Mouse (Mus musculus) heart, adult 2 months (tissue): Measurements from ENCODE around the gene Slc5a4a. TPM values are rescaled to one million over a fixed set of nuclear protein-coding genes. Genes with fewer than 3 reads are reported as not detected.

ENCODE experiments used
- DNase-seq, 2 experiments: peaks; one replicate each; pipeline ENCODE4 v3.0.0; 2021
- H3K27ac ChIP-seq: fragments of 200-600 bp; 2 replicates; pipeline ENCODE4 v1.8.1; 2022
- H3K27me3 ChIP-seq: fragments of 200-500 bp; 2 replicates; pipeline ENCODE4 v1.6.1; 2012; ENCODE audit warnings: mild to moderate bottlenecking, low read length, inconsistent platforms, mixed read lengths; ENCODE audit not compliant: control insufficient read depth, insufficient read depth
- H3K36me3 ChIP-seq: fragments of 200-500 bp; 2 replicates; pipeline ENCODE4 v1.6.1; 2012; ENCODE audit warnings: low read length, inconsistent platforms; ENCODE audit not compliant: control insufficient read depth, insufficient read depth
- H3K4me1 ChIP-seq: fragments of 200-500 bp; 2 replicates; pipeline ENCODE4 v1.6.1; 2011; ENCODE audit warnings: low read length; ENCODE audit not compliant: control insufficient read depth, insufficient read depth
- H3K4me3 ChIP-seq: fragments of 200-600 bp; 2 replicates; pipeline ENCODE4 v1.8.1; 2022
- H3K79me2 ChIP-seq: fragments of 200-500 bp; replicated peaks from 2 replicates; pipeline ENCODE4 v1.6.1; 2012; ENCODE audit warnings: mild to moderate bottlenecking, inconsistent platforms, low read length, moderate library complexity, mixed read lengths; ENCODE audit not compliant: control insufficient read depth, insufficient read depth
- H3K9ac ChIP-seq: fragments of 200-500 bp; 2 replicates; pipeline ENCODE4 v1.6.1; 2012; ENCODE audit warnings: low read depth, mild to moderate bottlenecking, control low read depth, inconsistent platforms, low read length, mixed read lengths
- CTCF ChIP-seq: fragments of 200-600 bp; IDR thresholded peaks from 2 replicates; pipeline ENCODE4 v1.8.1; 2022; ENCODE audit warnings: antibody characterized with exemption, mild to moderate bottlenecking, moderate library complexity
- EP300 ChIP-seq: fragments of 200-500 bp; IDR thresholded peaks from 2 replicates; pipeline ENCODE4 v1.6.1; 2011; ENCODE audit warnings: low read depth, low read length, control low read depth; ENCODE audit not compliant: insufficient read depth
- POLR2A ChIP-seq: fragments of 200-500 bp; IDR thresholded peaks from 2 replicates; pipeline ENCODE4 v1.6.1; 2011; ENCODE audit warnings: mild to moderate bottlenecking, low read depth, low read length, control low read depth; ENCODE audit not compliant: insufficient read depth
- WGBS: fragments of 180-500 bp; shearing (Covaris S2); methylation state at CpG from one replicate; pipeline ENCODE4 v1.1.7; 2018; 5-methylcytosine and 5-hydroxymethylcytosine counted together
- intact Hi-C: fragments of 180-260 bp; cut with DNase I; formaldehyde crosslinking; loops from one replicate; pipeline ENCODE4 v1.15.1; 2025
- polyA plus RNA-seq: library from polyadenylated mRNA; depleted of rRNA; stranded (reverse); fragments of >200 nt; gene quantifications from 2 replicates; pipeline ENCODE4 v1.2.3, GENCODE M21; 2012
- total RNA-seq, 2 experiments: library from RNA; stranded (reverse); gene quantifications; 2 replicates each; pipeline ENCODE4 v1.2.3; 2021

Gene Slc5a4a
- total and polyA plus RNA-seq, 3 experiments, result not detected

DNA sequence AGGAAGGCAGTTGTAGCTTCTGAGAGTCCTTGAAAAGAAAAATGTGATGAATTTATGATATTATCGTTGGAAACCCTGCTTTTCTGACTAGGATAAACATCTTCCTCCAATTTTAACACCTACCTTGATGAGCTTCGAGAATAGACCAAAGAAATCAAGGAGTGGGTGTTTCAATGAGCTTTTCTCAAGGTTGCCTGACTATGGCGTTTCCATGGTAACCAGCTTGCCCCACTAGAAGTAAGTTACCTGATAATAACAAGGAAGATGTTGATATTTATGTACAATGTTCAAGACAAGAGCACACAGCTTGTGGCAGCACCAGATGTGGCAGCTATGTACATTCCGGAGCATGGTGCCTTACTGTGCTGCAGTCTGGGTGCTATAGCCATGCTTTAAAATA lies 14.7 kb upstream of the Slc5a4a start:
- Histone ChIP-seq H3K9ac (no peak overlapping the region), H3K27me3 (no peaks in the 10 kb centered on the region), H3K4me1 (no peaks in the 10 kb centered on the region), H3K79me2 (no peaks in the 10 kb centered on the region), H3K4me3 (no peak overlapping the region), H3K36me3 (no peaks in the 10 kb centered on the region), H3K27ac (no peak overlapping the region)
- 61% methylated on average over 4 of the region's 4 CpGs for WGBS
- intact Hi-C loops, result no loop called here
- TF ChIP-seq CTCF (no peak), POLR2A (no peak), EP300 (no peak)
- DNase-seq, result no peak

GRCm38 (mm10) chr10:76136318-76136717 lies 10.9 kb upstream of the Slc5a4a start:
- DNase-seq, result no peak
- Histone ChIP-seq H3K4me1 (no peaks in the 10 kb centered on the region), H3K79me2 (no peaks in the 10 kb centered on the region), H3K9ac (no peak overlapping the region), H3K4me3 (no peak overlapping the region), H3K27ac (no peak overlapping the region), H3K27me3 (no peaks in the 10 kb centered on the region), H3K36me3 (no peaks in the 10 kb centered on the region)
- TF ChIP-seq EP300, result no peak
- no peak for TF ChIP-seq CTCF
- no peak for TF ChIP-seq POLR2A
- intact Hi-C loops, result no loop called here
- WGBS, result 78% methylated on average over 2 of the region's 2 CpGs

- no peak overlapping the region for H3K27ac ChIP-seq
- TF ChIP-seq POLR2A (no peak), EP300 (no peak), CTCF (no peak)
- no peak overlapping the region for H3K9ac ChIP-seq
- no peak for DNase-seq
- H3K27me3 ChIP-seq, result no peaks in the 10 kb centered on the region
- 61% methylated on average over 8 of the region's 8 CpGs for WGBS
- no peaks in the 10 kb centered on the region for H3K79me2 ChIP-seq
- H3K36me3 ChIP-seq, result no peaks in the 10 kb centered on the region
- H3K4me3 ChIP-seq, result no peak overlapping the region
- H3K4me1 ChIP-seq, result no peaks in the 10 kb centered on the region
- intact Hi-C loops, result no loop called here
Measured at GRCm38 (mm10) chr10:76146846-76147245, 405 bp upstream of the Slc5a4a start.

DNA sequence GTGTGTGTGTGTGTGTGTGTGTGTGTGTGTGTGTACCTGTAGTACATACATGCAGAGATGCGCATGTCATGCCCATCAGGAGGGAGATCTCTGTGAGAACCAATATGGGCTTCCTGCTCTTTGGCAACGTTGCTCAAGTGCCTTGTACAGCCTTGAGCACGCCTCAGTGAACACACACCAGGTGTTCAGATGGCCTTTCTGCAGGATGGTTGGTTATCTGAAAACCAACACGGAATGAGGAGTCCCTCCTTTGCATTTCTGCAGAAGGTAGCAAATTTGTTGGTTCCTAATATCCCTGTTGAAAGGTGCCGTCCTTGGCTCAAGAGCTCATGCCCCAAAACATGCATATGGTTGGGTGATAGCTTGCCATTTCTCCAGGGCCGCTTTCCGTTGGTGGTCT lies 8.7 kb downstream of the Slc5a4a start:
- Histone ChIP-seq H3K79me2 (no peaks in the 10 kb centered on the region), H3K36me3 (no peaks in the 10 kb centered on the region), H3K27ac (no peak overlapping the region), H3K4me1 (no peaks in the 10 kb centered on the region), H3K27me3 (no peaks in the 10 kb centered on the region), H3K4me3 (no peak overlapping the region), H3K9ac (no peak overlapping the region)
- no peak for DNase-seq
- intact Hi-C loops, result no loop called here
- TF ChIP-seq EP300, result no peak
- TF ChIP-seq CTCF, result no peak
- 77% methylated on average over 7 of the region's 7 CpGs for WGBS

DNA sequence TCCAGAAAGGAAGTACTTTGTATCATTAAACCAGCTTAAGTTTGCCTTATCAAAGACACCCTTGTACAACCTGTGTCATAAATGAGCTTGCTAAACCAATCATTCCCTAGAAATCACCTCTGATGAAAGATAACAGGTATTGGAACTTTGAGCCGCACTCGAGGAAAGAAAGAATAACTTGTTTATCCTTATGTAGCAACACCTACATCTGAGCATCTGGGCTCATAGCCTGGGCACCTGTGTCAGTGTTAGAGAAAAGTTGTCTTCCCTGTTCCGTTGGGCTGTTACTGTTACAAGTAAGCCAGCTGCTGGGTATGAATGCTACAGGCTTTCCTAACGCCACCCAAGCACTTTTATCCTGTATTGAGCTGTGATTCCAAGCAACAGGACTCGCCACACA lies 10.3 kb downstream of the Slc5a4a start:
- Histone ChIP-seq H3K79me2 (no peaks in the 10 kb centered on the region), H3K4me3 (no peak overlapping the region), H3K4me1 (no peaks in the 10 kb centered on the region), H3K36me3 (no peaks in the 10 kb centered on the region), H3K27me3 (no peaks in the 10 kb centered on the region), H3K27ac (no peak overlapping the region), H3K9ac (no peak overlapping the region)
- TF ChIP-seq POLR2A (no peak), EP300 (no peak), CTCF (no peak)
- intact Hi-C loops, result no loop called here
- 73% methylated on average over 5 of the region's 5 CpGs for WGBS
- DNase-seq, result no peak

GRCm38 (mm10) chr10:76158009-76158408 lies 10.8 kb downstream of the Slc5a4a start:
- DNase-seq, result no peak
- intact Hi-C loops, result no loop called here
- Histone ChIP-seq H3K9ac (no peak overlapping the region), H3K4me3 (no peak overlapping the region), H3K36me3 (no peaks in the 10 kb centered on the region), H3K79me2 (no peaks in the 10 kb centered on the region), H3K27ac (no peak overlapping the region), H3K27me3 (no peaks in the 10 kb centered on the region), H3K4me1 (no peaks in the 10 kb centered on the region)
- 57% methylated on average over 1 of the region's 1 CpGs for WGBS
- TF ChIP-seq EP300 (no peak), CTCF (no peak), POLR2A (no peak)
